Mouse (Mus musculus) intestine, postnatal 0 days (tissue): ENCODE data around the gene Smc3. TPM values are rescaled to one million over a fixed set of nuclear protein-coding genes. Genes with fewer than 3 reads are reported as not detected.
A peak's percentile ranks its signal among the peaks of the same experiment; 100 is the strongest.

Source experiments
- ATAC-seq: fragments of 200-750 bp; cut with Nextera tagmentation; 2 replicates; pipeline ENCODE4 v1.8.0; 2017; ENCODE audit warnings: mild to moderate bottlenecking, moderate TSS enrichment, moderate library complexity
- H3K27ac ChIP-seq: fragments of 300-500 bp; sonication (generic); 2 replicates; pipeline ENCODE4 v1.5.1; 2014; ENCODE audit warnings: mild to moderate bottlenecking, low read depth, low read length, moderate library complexity
- H3K27me3 ChIP-seq: fragments of 300-500 bp; sonication (generic); replicated peaks from 2 replicates; pipeline ENCODE4 v1.6.1; 2014; ENCODE audit warnings: low read length, mixed read lengths; ENCODE audit not compliant: control insufficient read depth, insufficient read depth
- H3K36me3 ChIP-seq: fragments of 300-500 bp; sonication (generic); 2 replicates; pipeline ENCODE4 v1.6.1; 2014; ENCODE audit warnings: mild to moderate bottlenecking, moderate library complexity; ENCODE audit not compliant: control insufficient read depth, insufficient read depth
- H3K4me1 ChIP-seq: fragments of 300-500 bp; sonication (generic); replicated peaks from 2 replicates; pipeline ENCODE4 v1.6.1; 2014; ENCODE audit warnings: antibody characterized with exemption, low read length, mixed read lengths; ENCODE audit not compliant: control insufficient read depth, insufficient read depth
- H3K4me2 ChIP-seq: fragments of 300-500 bp; sonication (generic); replicated peaks from 2 replicates; pipeline ENCODE4 v1.6.1; 2014; ENCODE audit warnings: low read depth, mild to moderate bottlenecking, moderate library complexity
- H3K4me3 ChIP-seq: fragments of 300-500 bp; sonication (generic); 2 replicates; pipeline ENCODE4 v1.5.1; 2014; ENCODE audit warnings: low read depth, low read length
- H3K9ac ChIP-seq: fragments of 300-500 bp; sonication (generic); 2 replicates; pipeline ENCODE4 v1.6.1; 2014; ENCODE audit warnings: mild to moderate bottlenecking, low read depth, low read length
- H3K9me3 ChIP-seq: fragments of 300-500 bp; sonication (generic); 2 replicates; pipeline ENCODE4 v1.6.1; 2016; ENCODE audit warnings: mixed run types; ENCODE audit not compliant: control insufficient read depth
- CTCF ChIP-seq: sonication (generic); IDR thresholded peaks from 2 replicates; pipeline ENCODE4 v1.5.1; 2016; ENCODE audit warnings: low read depth, mild to moderate bottlenecking, control low read depth, antibody characterized with exemption, moderate library complexity
- WGBS: fragments of 180-500 bp; shearing (Covaris S2); extraction: QIAGEN DNeasy Blood & Tissue Kit; methylation state at CpG from one replicate; pipeline ENCODE4 v1.1.7; 2014; 5-methylcytosine and 5-hydroxymethylcytosine counted together
- polyA plus RNA-seq: library from polyadenylated mRNA; unstranded; fragments of >200 nt; fragmentation: Nextera tagmentation; extraction: Ambion mirVana; gene quantifications from 2 replicates; pipeline ENCODE4 v1.2.1, GENCODE M21; 2015

Gene Smc3
- polyA plus RNA-seq, 1 experiment from 2014 or later, result 24.4 TPM

DNA sequence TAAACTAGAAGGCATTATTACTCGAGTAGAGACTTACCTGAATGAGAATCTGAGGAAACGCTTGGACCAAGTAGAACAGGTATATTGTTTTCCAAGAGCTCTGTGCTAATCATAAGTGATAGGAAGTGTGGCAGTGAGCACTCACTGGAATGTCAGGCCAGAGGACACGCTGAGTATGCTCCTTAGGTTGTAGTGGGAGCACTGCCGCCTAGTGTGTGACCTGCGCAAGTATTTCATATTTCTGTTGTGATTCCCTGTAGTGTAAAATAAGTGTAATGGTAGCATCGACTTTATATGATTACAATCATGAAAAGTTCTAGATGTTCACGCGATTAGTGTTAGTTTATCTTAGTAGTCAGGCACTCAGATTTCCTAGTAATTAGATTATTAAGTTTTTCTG, 38.5 kb downstream of the Smc3 start:
- no peak overlapping the region for H3K4me3 ChIP-seq
- peak; percentile 52 for TF ChIP-seq CTCF
- H3K27me3 ChIP-seq, result no peaks in the 10 kb centered on the region
- H3K9me3 ChIP-seq, result no peaks in the 10 kb centered on the region
- H3K4me2 ChIP-seq, result no peak overlapping the region
- H3K9ac ChIP-seq, result no peak overlapping the region
- no peaks in the 10 kb centered on the region for H3K4me1 ChIP-seq
- H3K27ac ChIP-seq, result no peak overlapping the region
- peaks cover 61% of the 10 kb centered on the region for H3K36me3 ChIP-seq
- WGBS, result 89% methylated on average over 8 of the region's 8 CpGs
- no peak for ATAC-seq

DNA sequence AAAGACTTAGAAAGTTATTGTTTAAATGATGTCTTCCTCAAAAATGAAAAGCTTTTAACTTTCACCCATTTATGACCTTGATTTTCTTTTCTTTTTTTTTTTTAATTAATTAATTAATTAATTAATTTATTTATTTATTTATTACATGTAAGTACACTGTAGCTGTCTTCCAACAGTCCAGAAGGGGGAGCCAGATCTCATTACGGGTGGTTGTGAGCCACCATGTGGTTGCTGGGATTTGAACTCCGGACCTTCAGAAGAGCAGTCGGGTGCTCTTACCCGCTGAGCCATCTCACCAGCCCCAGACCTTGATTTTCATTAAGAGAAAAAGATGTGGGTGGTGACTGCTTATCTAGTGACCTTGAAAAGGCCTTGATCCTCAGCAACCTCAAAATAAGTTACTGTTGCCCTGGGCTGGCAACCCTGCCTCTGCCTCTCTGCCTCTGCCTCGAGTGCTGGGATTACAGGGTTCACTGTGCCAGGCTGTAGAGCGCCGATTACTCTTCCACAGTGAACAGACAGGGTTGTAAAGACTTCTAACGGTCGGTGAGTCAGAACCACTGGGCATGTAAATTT, 43.9 kb downstream of the Smc3 start:
- H3K4me3 ChIP-seq, result no peak overlapping the region
- TF ChIP-seq CTCF, result peak; percentile 29
- H3K36me3 ChIP-seq, result peaks cover 51% of the 10 kb centered on the region

GRCm38 (mm10) chr19:53647301-53647700, 47.1 kb downstream of the Smc3 start:
- 77% methylated on average over 9 of the region's 9 CpGs for WGBS
- peaks cover 25% of the 10 kb centered on the region for H3K36me3 ChIP-seq
- TF ChIP-seq CTCF, result no peak
- no peak overlapping the region for H3K27ac ChIP-seq
- no peak overlapping the region for H3K9ac ChIP-seq
- H3K4me2 ChIP-seq, result no peak overlapping the region
- peaks cover 5% of the 10 kb centered on the region; the same call in 1 of the 2 replicates for H3K4me1 ChIP-seq
- no peaks in the 10 kb centered on the region for H3K9me3 ChIP-seq
- no peak overlapping the region for H3K4me3 ChIP-seq
- ATAC-seq, result no peak
- no peaks in the 10 kb centered on the region for H3K27me3 ChIP-seq

More for the DNA sequence above, 43.9 kb downstream of the Smc3 start:
- Histone ChIP-seq H3K27me3 (no peaks in the 10 kb centered on the region), H3K4me2 (no peak overlapping the region), H3K9ac (no peak overlapping the region), H3K4me1 (no peaks in the 10 kb centered on the region), H3K27ac (no peak overlapping the region), H3K9me3 (no peaks in the 10 kb centered on the region)
- WGBS, result 83% methylated on average over 9 of the region's 9 CpGs
- ATAC-seq, result no peak

GRCm38 (mm10) chr19:53648056-53648455, 47.9 kb downstream of the Smc3 start:
- TF ChIP-seq CTCF, result no peak
- Histone ChIP-seq H3K9me3 (no peaks in the 10 kb centered on the region), H3K4me2 (no peak overlapping the region), H3K36me3 (peaks cover 25% of the 10 kb centered on the region), H3K27me3 (no peaks in the 10 kb centered on the region), H3K9ac (no peak overlapping the region), H3K27ac (no peak overlapping the region), H3K4me3 (no peak overlapping the region), H3K4me1 (peaks cover 5% of the 10 kb centered on the region; the same call in 1 of the 2 replicates)
- no peak for ATAC-seq
- 32% methylated on average over 5 of the region's 5 CpGs for WGBS

- Histone ChIP-seq H3K27ac (peak overlapping the region; percentile 30; the same call in 1 of the 2 replicates), H3K36me3 (peaks cover 25% of the 10 kb centered on the region), H3K9me3 (no peaks in the 10 kb centered on the region), H3K4me1 (peaks cover 5% of the 10 kb centered on the region; the same call in 1 of the 2 replicates), H3K4me2 (peak overlapping the region; percentile 32; the same call in 1 of the 2 replicates), H3K27me3 (no peaks in the 10 kb centered on the region), H3K9ac (no peak overlapping the region), H3K4me3 (no peak overlapping the region)
- 30% methylated on average over 10 of the region's 10 CpGs for WGBS
- ATAC-seq, result peak; percentile 79
- peak; percentile 98 for TF ChIP-seq CTCF
Observed at GRCm38 (mm10) chr19:53648802-53649236, 48.6 kb downstream of the Smc3 start.

GRCm38 (mm10) chr19:53649361-53649760, 49.2 kb downstream of the Smc3 start:
- WGBS, result 85% methylated on average over 6 of the region's 6 CpGs
- H3K27ac ChIP-seq, result peak overlapping the region; percentile 30; the same call in 1 of the 2 replicates
- H3K27me3 ChIP-seq, result no peaks in the 10 kb centered on the region
- no peak overlapping the region for H3K4me3 ChIP-seq
- ATAC-seq, result peak; percentile 13; the same call in 1 of the 2 replicates
- no peak overlapping the region for H3K9ac ChIP-seq
- TF ChIP-seq CTCF, result peak; percentile 56
- H3K4me1 ChIP-seq, result peaks cover 5% of the 10 kb centered on the region; the same call in 1 of the 2 replicates
- H3K9me3 ChIP-seq, result no peaks in the 10 kb centered on the region
- peak overlapping the region; percentile 32; the same call in 1 of the 2 replicates for H3K4me2 ChIP-seq
- peaks cover 21% of the 10 kb centered on the region for H3K36me3 ChIP-seq
